Mouse (Mus musculus) CH12F3 (cell line): ENCODE data around the gene Rab42.

Experiments
- in situ Hi-C: fragments of 300-500 bp; cut with MboI; formaldehyde crosslinking; loops from 2 replicates; pipeline ENCODE4 v1.14.3; 2020; ENCODE audit warnings: low sequenced_read_pairs

Rab42 gene

GRCm38 (mm10) chr4:132274156-132274862 is 28.9 kb downstream of the Rab42 start, which contains the start of gene Taf12:
Taf12 (plus strand) TSS chr4:132274375.
- in situ Hi-C loops = no loop called here

GRCm38 (mm10) chr4:132273166-132273565 is 30.0 kb downstream of the Rab42 start:
- in situ Hi-C loops = no loop called here

- in situ Hi-C loops = no loop called here
Measured at GRCm38 (mm10) chr4:132269740-132270560, 33.2 kb downstream of the Rab42 start.

GRCm38 (mm10) chr4:132268871-132269739 is 34.1 kb downstream of the Rab42 start:
- in situ Hi-C loops = no loop called here

GRCm38 (mm10) chr4:132266835-132267349 is 36.3 kb downstream of the Rab42 start:
- in situ Hi-C loops = no loop called here

GRCm38 (mm10) chr4:132263313-132263712 is 39.9 kb downstream of the Rab42 start:
- in situ Hi-C loops = no loop called here

- in situ Hi-C loops = no loop called here
Measured at GRCm38 (mm10) chr4:132262358-132262616, 40.9 kb downstream of the Rab42 start.

- in situ Hi-C loops = no loop called here
Measured at GRCm38 (mm10) chr4:132261514-132262357, 41.4 kb downstream of the Rab42 start, which contains the start of gene Gmeb1. Gmeb1 (minus strand) TSS chr4:132261602.

- in situ Hi-C loops = no loop called here
Measured at GRCm38 (mm10) chr4:132260404-132261379, 42.5 kb downstream of the Rab42 start.

GRCm38 (mm10) chr4:132259248-132259647 is 43.9 kb downstream of the Rab42 start:
- in situ Hi-C loops = loop anchor here (5.0 kb wide), 1 partner anchor 42 kb away; no protein-coding TSS in a partner anchor

GRCm38 (mm10) chr4:132256384-132256783 is 46.8 kb downstream of the Rab42 start:
- in situ Hi-C loops = loop anchor here (5.0 kb wide), 1 partner anchor 39 kb away; no protein-coding TSS in a partner anchor

GRCm38 (mm10) chr4:132254986-132255385 is 48.2 kb downstream of the Rab42 start:
- in situ Hi-C loops = loop anchor here (5.0 kb wide), 1 partner anchor 38 kb away; no protein-coding TSS in a partner anchor

- in situ Hi-C loops = no loop called here
Measured at GRCm38 (mm10) chr4:132253622-132254021, 49.6 kb downstream of the Rab42 start.

- in situ Hi-C loops = no loop called here
Measured at GRCm38 (mm10) chr4:132253128-132253527, 50.1 kb downstream of the Rab42 start.
